Mouse (Mus musculus): Measurements from ENCODE around the gene Paqr4.
"Not testable (repeated sequence)": the region's sequence is repeated elsewhere in the genome, so short reads cannot be mapped to it uniquely, and the experiment has no call there.

Gene Paqr4

GRCm38 (mm10) chr17:23740598-23741021 lies at the start of gene Paqr4:
Gene Paqr4 (minus strand): TSS chr17:23740867.
- DNase-seq (ENCODE audit: low read depth in 1 of 2, low spot score in 2 of 2) = no peak

- no peak for DNase-seq (ENCODE audit: low read depth in 1 of 2, low spot score in 2 of 2)
Observed at GRCm38 (mm10) chr17:23789749-23790268, 49.1 kb upstream of the Paqr4 start.

GRCm38 (mm10) chr17:23788973-23789372 lies 48.3 kb upstream of the Paqr4 start:
- no peak for DNase-seq (ENCODE audit: low read depth in 1 of 2, low spot score in 2 of 2)

- no peak for DNase-seq (ENCODE audit: low read depth in 1 of 2, low spot score in 2 of 2)
Observed at GRCm38 (mm10) chr17:23786510-23786931, 45.9 kb upstream of the Paqr4 start.

GRCm38 (mm10) chr17:23785561-23786471 lies 45.1 kb upstream of the Paqr4 start, which contains the start of gene Flywch2:
Gene Flywch2 (minus strand): TSS chr17:23786081.
- DNase-seq (ENCODE audit: low read depth in 1 of 2, low spot score in 2 of 2) = peak in 1 of 2 experiments; percentile 21

GRCm38 (mm10) chr17:23783352-23783751 lies 42.7 kb upstream of the Paqr4 start:
- DNase-seq (ENCODE audit: low read depth in 1 of 2, low spot score in 2 of 2) = no peak

GRCm38 (mm10) chr17:23778447-23778846 lies 37.8 kb upstream of the Paqr4 start:
- DNase-seq (ENCODE audit: low read depth in 1 of 2, low spot score in 2 of 2) = no peak

- no peak for DNase-seq (ENCODE audit: low read depth in 1 of 2, low spot score in 2 of 2)
Observed at GRCm38 (mm10) chr17:23777141-23777540, 36.5 kb upstream of the Paqr4 start.

- DNase-seq (ENCODE audit: low read depth in 1 of 2, low spot score in 2 of 2) = no peak
Observed at GRCm38 (mm10) chr17:23776216-23776615, 35.5 kb upstream of the Paqr4 start.

GRCm38 (mm10) chr17:23774090-23774489 lies 33.4 kb upstream of the Paqr4 start:
- peak; percentile 44 to 79 for DNase-seq (ENCODE audit: low read depth in 1 of 2, low spot score in 2 of 2)

GRCm38 (mm10) chr17:23773676-23774075 lies 33.0 kb upstream of the Paqr4 start:
- no peak for DNase-seq (ENCODE audit: low read depth in 1 of 2, low spot score in 2 of 2)

- DNase-seq (ENCODE audit: low read depth in 1 of 2, low spot score in 2 of 2) = not testable (repeated sequence)
Observed at GRCm38 (mm10) chr17:23772219-23772556, 31.5 kb upstream of the Paqr4 start.

- peak; percentile 84 to 86 for DNase-seq (ENCODE audit: low read depth in 1 of 2, low spot score in 2 of 2)
Observed at GRCm38 (mm10) chr17:23771284-23772218, 30.9 kb upstream of the Paqr4 start, which contains the start of gene Flywch1. Gene Flywch1 (minus strand): TSS chr17:23771602.

GRCm38 (mm10) chr17:23770896-23771283 lies 30.2 kb upstream of the Paqr4 start:
- no peak for DNase-seq (ENCODE audit: low read depth in 1 of 2, low spot score in 2 of 2)

GRCm38 (mm10) chr17:23770493-23770892 lies 29.8 kb upstream of the Paqr4 start:
- no peak for DNase-seq (ENCODE audit: low read depth in 1 of 2, low spot score in 2 of 2)

GRCm38 (mm10) chr17:23762976-23763375 lies 22.3 kb upstream of the Paqr4 start:
- no peak for DNase-seq (ENCODE audit: low read depth in 1 of 2, low spot score in 2 of 2)

GRCm38 (mm10) chr17:23761155-23761554 lies 20.5 kb upstream of the Paqr4 start:
- no peak for DNase-seq (ENCODE audit: low read depth in 1 of 2, low spot score in 2 of 2)

GRCm38 (mm10) chr17:23760231-23760630 lies 19.6 kb upstream of the Paqr4 start:
- no peak for DNase-seq (ENCODE audit: low read depth in 1 of 2, low spot score in 2 of 2)

- no peak for DNase-seq (ENCODE audit: low read depth in 1 of 2, low spot score in 2 of 2)
Observed at GRCm38 (mm10) chr17:23758801-23759200, 18.1 kb upstream of the Paqr4 start.

- DNase-seq (ENCODE audit: low read depth in 1 of 2, low spot score in 2 of 2) = no peak
Observed at GRCm38 (mm10) chr17:23757581-23757980, 16.9 kb upstream of the Paqr4 start.

GRCm38 (mm10) chr17:23755689-23756088 lies 15.0 kb upstream of the Paqr4 start:
- no peak for DNase-seq (ENCODE audit: low read depth in 1 of 2, low spot score in 2 of 2)
